Mouse (Mus musculus) forebrain, embryonic 11.5 days (tissue): ENCODE results near the gene Ankrd13b. TPM values are rescaled to one million over a fixed set of nuclear protein-coding genes. Genes with fewer than 3 reads are reported as not detected.

ENCODE experiments used
- ATAC-seq: fragments of 200-750 bp; cut with Nextera tagmentation; replicated peaks from 2 replicates; pipeline ENCODE4 v1.8.0; 2017; ENCODE audit warnings: moderate TSS enrichment; ENCODE audit not compliant: low FRiP score
- DNase-seq: peaks from one replicate; pipeline ENCODE4 v3.0.0-alpha.2; 2017; ENCODE audit warnings: low spot score
- H3K27ac ChIP-seq: fragments of 300-500 bp; sonication (generic); 2 replicates; pipeline ENCODE4 v1.5.1; 2014; ENCODE audit warnings: low read depth, low read length
- H3K27me3 ChIP-seq: fragments of 300-500 bp; sonication (generic); 2 replicates; pipeline ENCODE4 v1.6.1; 2014; ENCODE audit warnings: mild to moderate bottlenecking, low read length, mixed read lengths; ENCODE audit not compliant: control insufficient read depth, insufficient read depth
- H3K36me3 ChIP-seq: fragments of 300-500 bp; sonication (generic); 2 replicates; pipeline ENCODE4 v1.6.1; 2014; ENCODE audit warnings: mild to moderate bottlenecking, low read length, moderate library complexity, mixed read lengths; ENCODE audit not compliant: control insufficient read depth, insufficient read depth
- H3K4me1 ChIP-seq: fragments of 300-500 bp; sonication (generic); replicated peaks from 2 replicates; pipeline ENCODE4 v1.6.1; 2014; ENCODE audit warnings: low read length, mixed read lengths; ENCODE audit not compliant: control insufficient read depth, insufficient read depth
- H3K4me2 ChIP-seq: fragments of 300-500 bp; sonication (generic); 2 replicates; pipeline ENCODE4 v1.6.1; 2014; ENCODE audit warnings: low read depth, mild to moderate bottlenecking, low read length, moderate library complexity, mixed read lengths; ENCODE audit not compliant: severe bottlenecking
- H3K4me3 ChIP-seq: fragments of 300-500 bp; sonication (generic); 2 replicates; pipeline ENCODE4 v1.5.1; 2014; ENCODE audit warnings: low read depth, low read length
- H3K9ac ChIP-seq: fragments of 300-500 bp; sonication (generic); 2 replicates; pipeline ENCODE4 v1.6.1; 2014; ENCODE audit warnings: low read length
- H3K9me3 ChIP-seq: fragments of 300-500 bp; sonication (generic); 2 replicates; pipeline ENCODE4 v1.6.1; 2016; ENCODE audit warnings: low read length, mixed read lengths; ENCODE audit not compliant: control insufficient read depth
- WGBS: fragments of 180-500 bp; shearing (Covaris S2); extraction: QIAGEN DNeasy Blood & Tissue Kit; methylation state at CpG from one replicate; pipeline ENCODE4 v1.1.7; 2014; 5-methylcytosine and 5-hydroxymethylcytosine counted together
- polyA plus RNA-seq: library from polyadenylated mRNA; unstranded; fragments of >200 nt; fragmentation: Nextera tagmentation; extraction: Ambion mirVana; gene quantifications from 2 replicates; pipeline ENCODE4 v1.2.1, GENCODE M21; 2014

Ankrd13b gene
- polyA plus RNA-seq, 1 experiment from 2014 or later: 19.0 TPM

- 67% methylated on average over 6 of the region's 6 CpGs for whole genome bisulfite sequencing
- no peaks in the 10 kb centered on the region for H3K9me3 ChIP-seq
- ATAC-seq (no peak), DNase-seq (no peak)
- peak overlapping the region; percentile 93; the same call in 1 of the 2 replicates for H3K4me3 ChIP-seq
- H3K27ac ChIP-seq: peak overlapping the region; percentile 31; the same call in 1 of the 2 replicates
- peaks cover 60% of the 10 kb centered on the region for H3K4me1 ChIP-seq
- no peaks in the 10 kb centered on the region for H3K36me3 ChIP-seq
- H3K9ac ChIP-seq: no peak overlapping the region; the same call in 1 of the 2 replicates
- H3K4me2 ChIP-seq: peak overlapping the region; percentile 83; the same call in 1 of the 2 replicates
- H3K27me3 ChIP-seq: no peaks in the 10 kb centered on the region
Observed at GRCm38 (mm10) chr11:77490451-77490850, 973 bp upstream of the Ankrd13b start.

GRCm38 (mm10) chr11:77488771-77489581 is 502 bp downstream of the Ankrd13b start:
- Histone ChIP-seq H3K27ac (no peak overlapping the region; the same call in 1 of the 2 replicates), H3K9me3 (no peaks in the 10 kb centered on the region), H3K4me3 (peak overlapping the region; percentile 93), H3K9ac (peak overlapping the region; percentile 94), H3K4me2 (peak overlapping the region; percentile 83), H3K36me3 (no peaks in the 10 kb centered on the region), H3K4me1 (peaks cover 50% of the 10 kb centered on the region), H3K27me3 (no peaks in the 10 kb centered on the region)
- WGBS: 2% methylated on average over 53 of the region's 55 CpGs
- DNase-seq: peak; percentile 78
- ATAC-seq: no peak

- Histone ChIP-seq H3K4me1 (peaks cover 44% of the 10 kb centered on the region), H3K4me3 (no peak overlapping the region), H3K27ac (no peak overlapping the region), H3K36me3 (no peaks in the 10 kb centered on the region), H3K27me3 (no peaks in the 10 kb centered on the region), H3K9me3 (no peaks in the 10 kb centered on the region), H3K9ac (peak overlapping the region; percentile 16; the same call in 1 of the 2 replicates), H3K4me2 (peak overlapping the region; percentile 24; the same call in 1 of the 2 replicates)
- no peak for DNase-seq
- no peak for ATAC-seq
- 77% methylated on average over 5 of the region's 5 CpGs for WGBS
Observed at GRCm38 (mm10) chr11:77486798-77487197, 2.7 kb downstream of the Ankrd13b start.

- Histone ChIP-seq H3K4me3 (no peak overlapping the region), H3K9ac (peak overlapping the region; percentile 14; the same call in 1 of the 2 replicates), H3K27ac (no peak overlapping the region), H3K36me3 (no peaks in the 10 kb centered on the region), H3K4me2 (peak overlapping the region; percentile 6; the same call in 1 of the 2 replicates), H3K27me3 (no peaks in the 10 kb centered on the region), H3K4me1 (peaks cover 31% of the 10 kb centered on the region), H3K9me3 (no peaks in the 10 kb centered on the region)
- WGBS: 47% methylated on average over 6 of the region's 6 CpGs
- DNase-seq: peak; percentile 49
- no peak for ATAC-seq
Observed at GRCm38 (mm10) chr11:77485229-77485628, 4.2 kb downstream of the Ankrd13b start.

- Histone ChIP-seq H3K4me3 (no peak overlapping the region), H3K4me2 (no peak overlapping the region), H3K9ac (no peak overlapping the region), H3K36me3 (no peaks in the 10 kb centered on the region), H3K27ac (no peak overlapping the region), H3K4me1 (peaks cover 30% of the 10 kb centered on the region), H3K27me3 (no peaks in the 10 kb centered on the region), H3K9me3 (no peaks in the 10 kb centered on the region)
- ATAC-seq (no peak), DNase-seq (no peak)
- 84% methylated on average over 11 of the region's 11 CpGs for WGBS
Observed at GRCm38 (mm10) chr11:77483510-77484255, 5.8 kb downstream of the Ankrd13b start.

- H3K4me3 ChIP-seq: no peak overlapping the region
- peaks cover 25% of the 10 kb centered on the region for H3K4me1 ChIP-seq
- H3K27me3 ChIP-seq: no peaks in the 10 kb centered on the region
- no peaks in the 10 kb centered on the region for H3K9me3 ChIP-seq
- no peak for ATAC-seq
- DNase-seq: no peak
- 84% methylated on average over 3 of the region's 3 CpGs for WGBS
- no peak overlapping the region for H3K4me2 ChIP-seq
- no peak overlapping the region for H3K27ac ChIP-seq
- H3K36me3 ChIP-seq: no peaks in the 10 kb centered on the region
- no peak overlapping the region for H3K9ac ChIP-seq
Observed at GRCm38 (mm10) chr11:77483043-77483442, 6.4 kb downstream of the Ankrd13b start.

- no peak overlapping the region for H3K4me3 ChIP-seq
- no peaks in the 10 kb centered on the region for H3K27me3 ChIP-seq
- H3K4me2 ChIP-seq: no peak overlapping the region
- H3K4me1 ChIP-seq: no peaks in the 10 kb centered on the region
- H3K27ac ChIP-seq: no peak overlapping the region
- H3K9me3 ChIP-seq: no peaks in the 10 kb centered on the region
- no peaks in the 10 kb centered on the region; the same call in 1 of the 2 replicates for H3K36me3 ChIP-seq
- DNase-seq: no peak
- ATAC-seq: no peak
- 93% methylated on average over 6 of the region's 6 CpGs for WGBS
- H3K9ac ChIP-seq: no peak overlapping the region
Observed at GRCm38 (mm10) chr11:77476895-77477294, 12.6 kb downstream of the Ankrd13b start.

- DNase-seq (no peak), ATAC-seq (no peak)
- H3K27me3 ChIP-seq: no peaks in the 10 kb centered on the region
- WGBS: 97% methylated on average over 14 of the region's 14 CpGs
- no peak overlapping the region for H3K4me2 ChIP-seq
- H3K9ac ChIP-seq: no peak overlapping the region
- H3K4me3 ChIP-seq: no peak overlapping the region
- H3K4me1 ChIP-seq: no peaks in the 10 kb centered on the region
- no peak overlapping the region for H3K27ac ChIP-seq
- H3K9me3 ChIP-seq: no peaks in the 10 kb centered on the region
- no peaks in the 10 kb centered on the region; the same call in 1 of the 2 replicates for H3K36me3 ChIP-seq
Observed at GRCm38 (mm10) chr11:77476216-77476615, 13.3 kb downstream of the Ankrd13b start.
